Mouse (Mus musculus) forelimb bud, embryonic 11.5 days (tissue): Measurements from ENCODE around the gene Aven.

Experiments used
- DNase-seq: peaks from one replicate; pipeline ENCODE4 v3.0.0-alpha.2; 2012; ENCODE audit warnings: low read depth, low spot score

Gene Aven

DNA sequence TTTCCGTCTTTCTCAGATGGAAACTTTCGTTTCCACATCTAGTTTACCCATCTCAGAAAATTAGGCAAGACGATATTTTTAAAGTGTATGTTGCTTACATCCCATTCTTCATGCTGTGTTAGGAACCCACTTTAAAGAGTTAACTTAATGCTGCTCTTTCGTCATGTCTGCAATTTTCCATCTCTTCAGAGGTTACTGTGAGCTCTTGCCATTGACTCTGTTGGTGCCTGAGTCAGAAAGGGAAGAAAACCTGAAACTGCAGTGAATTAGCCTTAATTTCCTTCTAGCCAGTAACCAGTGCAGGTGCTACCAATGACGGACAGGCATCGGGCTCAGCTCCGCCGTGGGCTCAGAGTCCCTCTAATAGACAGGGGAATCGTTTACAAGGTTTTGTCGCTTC lies 63.8 kb downstream of the Aven start:
- no peak for DNase-seq

DNA sequence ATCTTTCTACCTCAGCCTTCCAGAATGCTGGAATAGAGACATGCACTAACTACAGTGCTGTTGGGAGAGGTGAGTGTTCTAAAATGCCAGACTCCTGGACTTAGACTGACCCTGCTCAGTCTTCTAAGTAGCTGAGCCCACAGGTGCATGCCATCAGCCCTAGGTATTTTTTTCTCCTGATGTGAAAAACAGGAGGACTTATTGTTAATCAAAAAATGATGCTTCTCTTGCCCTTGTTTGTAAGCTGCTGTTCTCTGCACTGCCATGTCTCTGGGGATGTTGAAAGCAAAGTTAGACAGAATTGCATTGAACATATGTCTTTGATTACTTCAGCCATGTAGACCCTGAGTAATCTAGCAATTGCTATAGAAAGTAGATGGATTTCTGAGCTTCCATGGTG lies 64.7 kb downstream of the Aven start:
- DNase-seq: peak; percentile 65

DNA sequence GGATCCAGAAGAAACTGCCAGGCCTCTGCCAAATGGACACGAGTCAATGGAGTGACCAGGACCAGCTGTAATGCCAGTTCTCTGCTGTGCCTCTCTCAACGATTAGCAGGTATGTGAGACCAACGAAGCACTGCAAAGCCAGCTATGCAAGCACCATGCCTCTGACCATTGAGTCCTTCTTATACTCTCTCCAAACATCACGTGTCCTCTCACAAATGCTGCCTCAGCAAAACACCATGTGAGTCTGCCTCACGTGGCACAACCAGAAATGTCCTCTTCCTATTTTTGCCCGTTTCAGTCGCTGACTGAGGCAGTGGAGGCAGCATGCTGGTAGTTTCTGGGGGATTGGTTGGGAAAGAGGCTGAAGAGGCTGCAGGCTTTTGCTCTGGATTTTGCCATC lies 68.8 kb downstream of the Aven start:
- no peak for DNase-seq

DNA sequence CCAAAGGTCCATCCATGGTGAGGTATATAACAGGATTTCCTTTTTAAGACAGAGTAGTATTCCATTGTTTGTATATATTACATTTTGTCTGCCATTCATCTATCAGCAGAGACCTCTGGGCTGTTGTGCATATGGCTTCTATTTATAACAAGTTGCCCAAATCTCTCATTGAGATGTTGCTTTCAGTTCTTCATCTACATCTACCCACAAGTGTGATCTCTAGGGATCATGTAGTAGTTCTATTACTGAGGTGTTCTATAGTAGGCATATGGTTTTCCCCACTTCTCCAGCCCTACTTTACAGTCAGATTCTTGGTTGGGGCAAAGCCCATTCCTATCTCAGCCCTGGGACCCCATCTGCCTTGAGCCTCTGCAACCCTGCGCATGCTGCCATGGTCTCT lies 72.3 kb downstream of the Aven start:
- DNase-seq: no peak

GRCm38 (mm10) chr2:112566290-112567085 lies 73.7 kb downstream of the Aven start:
- DNase-seq: no peak

DNA sequence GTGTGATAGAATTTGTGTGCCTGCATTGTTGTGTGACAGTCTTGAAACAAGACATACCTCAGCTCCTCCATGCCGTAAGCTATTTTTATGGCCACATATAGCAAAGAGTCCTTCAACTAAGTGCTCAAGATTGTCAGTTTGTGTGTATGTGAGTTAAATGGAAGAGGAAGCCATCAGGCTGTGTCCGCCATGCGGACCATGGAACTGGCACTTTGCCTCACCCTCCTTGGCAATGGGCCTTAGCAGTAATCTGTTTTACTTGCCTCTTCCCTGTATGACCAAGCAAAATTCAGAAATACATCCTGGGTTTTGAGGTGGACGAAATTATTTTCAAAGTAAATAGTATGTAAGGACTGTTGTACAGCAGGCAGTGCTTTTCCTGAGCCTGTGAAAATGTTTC lies 75.0 kb downstream of the Aven start:
- DNase-seq: no peak

DNA sequence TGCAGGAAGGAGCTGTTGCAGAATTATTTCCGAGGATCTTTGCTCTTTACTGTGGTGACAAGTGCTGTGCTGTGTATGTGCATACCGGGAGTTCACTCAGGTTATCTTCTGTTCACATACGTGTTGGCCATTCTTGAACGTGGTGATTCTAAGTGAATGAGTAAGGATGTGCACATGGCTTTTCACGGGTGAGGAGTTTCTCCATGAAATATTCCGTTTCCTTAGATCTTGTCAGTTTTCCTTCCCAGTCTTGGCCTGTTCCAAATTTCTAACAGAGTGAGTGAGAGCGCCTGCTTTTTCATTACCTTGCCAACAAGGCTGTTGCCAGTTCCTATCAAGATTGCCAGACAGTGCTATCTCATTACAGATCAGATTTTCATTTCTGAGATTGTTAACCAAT lies 98.2 kb downstream of the Aven start:
- no peak for DNase-seq

DNA sequence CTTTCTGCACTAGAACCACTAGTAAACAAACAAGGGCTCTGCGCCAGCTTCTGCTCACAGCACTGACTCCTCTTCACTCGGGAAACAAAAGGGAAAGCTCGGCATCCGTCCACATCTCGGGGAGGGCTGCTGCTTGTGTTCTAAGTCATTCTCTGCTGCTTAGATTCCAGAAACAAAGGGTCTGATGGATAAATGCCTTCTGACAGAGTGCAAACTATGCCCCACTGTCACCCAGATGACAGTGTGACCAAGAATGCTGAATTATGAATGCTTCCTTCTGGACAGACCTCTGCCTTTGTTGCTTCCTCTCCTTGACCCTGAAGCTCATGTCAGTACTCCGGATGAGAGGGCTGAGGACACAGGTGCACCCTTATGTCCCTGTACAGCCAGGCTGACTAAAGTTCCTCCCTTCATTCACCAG lies 98.7 kb downstream of the Aven start:
- no peak for DNase-seq

DNA sequence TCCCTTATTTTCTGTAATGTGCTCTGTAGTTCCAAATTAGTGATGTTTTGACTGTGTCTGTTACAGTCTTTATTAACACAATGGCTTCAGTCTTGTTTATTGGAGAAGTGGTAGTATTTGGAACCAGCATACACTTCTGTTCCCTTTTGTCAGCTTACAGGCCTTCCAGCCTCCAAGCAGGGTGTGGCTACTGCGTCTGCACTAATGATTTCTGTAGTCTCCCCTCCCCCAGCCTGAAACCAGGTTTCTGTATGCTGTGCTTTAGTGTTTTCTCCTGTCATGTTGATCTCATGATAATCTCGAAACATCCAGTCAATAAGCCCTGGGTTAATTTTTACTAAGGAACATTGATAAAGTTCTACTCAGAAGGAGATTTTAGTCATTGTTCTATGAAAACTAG lies 100.6 kb downstream of the Aven start:
- DNase-seq: no peak

- DNase-seq: no peak
Measured at GRCm38 (mm10) chr2:112593781-112594180, 101.0 kb downstream of the Aven start.

GRCm38 (mm10) chr2:112595807-112596206 lies 103.0 kb downstream of the Aven start:
- DNase-seq: no peak

DNA sequence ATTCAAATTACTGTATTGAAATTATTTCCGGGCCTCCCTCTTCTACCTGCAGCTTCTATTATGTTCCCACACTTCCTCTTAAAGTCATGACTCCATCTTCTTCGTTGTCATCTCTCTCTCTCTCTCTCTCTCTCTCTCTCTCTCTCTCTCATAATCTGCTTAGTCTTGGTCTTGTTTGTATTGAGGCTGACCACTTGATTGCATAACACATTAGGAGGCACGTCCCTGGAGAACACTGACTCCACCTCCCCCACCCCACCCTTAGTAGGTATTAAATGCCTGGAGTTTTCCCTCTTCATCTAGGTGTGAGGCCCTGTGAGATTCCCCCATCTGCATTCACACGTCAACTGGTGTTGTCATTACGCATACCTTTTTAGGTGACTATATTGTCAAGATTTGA lies 103.7 kb downstream of the Aven start:
- DNase-seq: no peak

- no peak for DNase-seq
Measured at GRCm38 (mm10) chr2:112597064-112597463, 104.3 kb downstream of the Aven start.

GRCm38 (mm10) chr2:112600222-112600621 lies 107.5 kb downstream of the Aven start:
- no peak for DNase-seq

DNA sequence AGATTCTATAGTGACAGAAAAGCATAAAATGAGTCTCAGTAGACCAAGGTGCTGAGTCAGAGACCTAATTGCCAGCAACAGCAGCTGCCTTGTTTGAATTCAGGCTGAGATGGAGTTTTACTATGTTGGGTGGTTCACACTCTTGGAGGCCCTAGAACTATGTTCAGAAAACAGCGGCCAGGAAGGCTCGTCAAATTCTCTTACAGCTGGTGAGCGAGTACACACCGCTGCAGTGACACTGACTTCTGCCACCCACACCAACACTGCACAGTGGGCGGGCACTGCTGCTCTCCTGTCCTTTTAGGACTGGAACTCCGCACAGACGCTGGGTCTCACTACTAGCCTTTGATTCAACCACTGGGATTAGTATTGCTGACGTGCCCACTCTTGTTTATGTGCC lies 109.7 kb downstream of the Aven start:
- DNase-seq: no peak

DNA sequence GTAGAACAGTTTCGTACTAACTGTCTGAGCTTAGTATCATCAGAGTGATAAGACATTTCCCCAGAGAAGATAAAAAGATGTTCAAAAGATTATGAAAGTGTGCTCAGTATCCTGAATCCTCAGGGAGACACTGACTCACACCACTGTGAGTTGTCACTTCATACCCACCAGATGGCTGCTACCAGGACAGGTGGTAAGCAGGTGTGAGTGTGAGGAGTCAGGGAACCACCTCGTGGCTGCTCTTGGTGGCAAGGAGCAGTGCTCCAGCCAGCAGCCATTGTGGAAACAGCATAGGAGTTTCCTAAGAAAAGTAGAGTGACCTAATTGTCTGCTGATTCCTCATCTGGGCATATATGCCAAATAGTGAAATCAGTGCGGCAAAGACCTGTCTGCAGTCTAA lies 113.8 kb downstream of the Aven start:
- no peak for DNase-seq

- DNase-seq: no peak
Measured at GRCm38 (mm10) chr2:112612628-112613027, 119.9 kb downstream of the Aven start.

DNA sequence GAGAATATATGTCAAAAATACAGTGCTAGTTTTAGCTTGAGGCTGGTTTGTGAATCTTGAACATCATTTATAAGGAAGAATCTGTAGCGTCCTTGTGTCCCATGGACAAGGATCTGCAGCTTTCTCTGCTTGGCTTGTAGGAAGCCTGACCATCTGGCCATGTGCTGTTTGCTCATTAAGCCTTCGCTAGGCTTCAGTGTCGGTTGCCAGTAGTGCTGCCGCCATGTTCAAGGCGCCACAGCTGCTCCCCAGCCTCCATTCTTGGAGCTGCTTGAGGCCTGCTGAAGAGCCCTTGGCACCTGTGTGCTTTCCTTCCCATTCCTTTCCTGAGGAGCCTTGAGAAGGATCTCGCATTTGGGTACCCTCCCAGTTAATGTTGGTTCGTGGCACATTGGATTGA lies 121.6 kb downstream of the Aven start:
- DNase-seq: no peak

- peak; percentile 13 for DNase-seq
Measured at GRCm38 (mm10) chr2:112617206-112617605, 124.4 kb downstream of the Aven start.

- DNase-seq: no peak
Measured at GRCm38 (mm10) chr2:112625156-112625555, 132.4 kb downstream of the Aven start.

DNA sequence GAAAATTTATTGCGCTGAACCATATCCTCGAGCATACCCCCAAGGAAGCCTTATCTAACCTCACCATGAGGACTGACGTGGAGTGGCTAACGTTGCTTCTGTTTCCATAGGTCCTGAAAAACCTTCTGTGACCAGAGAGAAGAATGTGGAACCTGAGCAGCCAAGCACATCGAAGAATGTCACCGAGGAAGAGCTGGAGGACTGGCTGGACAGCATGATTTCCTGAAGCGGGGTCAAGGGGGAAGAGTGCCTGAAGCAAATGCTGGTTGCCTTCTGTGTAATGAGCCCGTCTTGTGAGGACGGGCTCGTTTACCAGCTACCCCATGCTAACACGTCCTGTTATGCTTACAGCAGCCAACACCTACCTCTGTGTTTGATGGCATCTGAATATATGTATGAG lies 137.9 kb downstream of the Aven start:
- DNase-seq: no peak

- no peak for DNase-seq
Measured at GRCm38 (mm10) chr2:112632536-112632935, 139.8 kb downstream of the Aven start.

GRCm38 (mm10) chr2:112637206-112637605 lies 144.4 kb downstream of the Aven start:
- DNase-seq: no peak

GRCm38 (mm10) chr2:112653836-112654235 lies 161.1 kb downstream of the Aven start:
- no peak for DNase-seq
